Mouse (Mus musculus): ENCODE results near the gene Urb2. TPM values are rescaled to one million over a fixed set of nuclear protein-coding genes. Genes with fewer than 3 reads are reported as not detected.
A peak's percentile ranks its signal among the peaks of the same experiment; 100 is the strongest.

Gene Urb2
- total RNA-seq (2015; ENCODE audit: low replicate concordance) (10.9 and 11.5 TPM in 2 replicates), total RNA-seq (2017; ENCODE audit: low replicate concordance) (8.5 and 10.7 TPM in 2 replicates)

DNA sequence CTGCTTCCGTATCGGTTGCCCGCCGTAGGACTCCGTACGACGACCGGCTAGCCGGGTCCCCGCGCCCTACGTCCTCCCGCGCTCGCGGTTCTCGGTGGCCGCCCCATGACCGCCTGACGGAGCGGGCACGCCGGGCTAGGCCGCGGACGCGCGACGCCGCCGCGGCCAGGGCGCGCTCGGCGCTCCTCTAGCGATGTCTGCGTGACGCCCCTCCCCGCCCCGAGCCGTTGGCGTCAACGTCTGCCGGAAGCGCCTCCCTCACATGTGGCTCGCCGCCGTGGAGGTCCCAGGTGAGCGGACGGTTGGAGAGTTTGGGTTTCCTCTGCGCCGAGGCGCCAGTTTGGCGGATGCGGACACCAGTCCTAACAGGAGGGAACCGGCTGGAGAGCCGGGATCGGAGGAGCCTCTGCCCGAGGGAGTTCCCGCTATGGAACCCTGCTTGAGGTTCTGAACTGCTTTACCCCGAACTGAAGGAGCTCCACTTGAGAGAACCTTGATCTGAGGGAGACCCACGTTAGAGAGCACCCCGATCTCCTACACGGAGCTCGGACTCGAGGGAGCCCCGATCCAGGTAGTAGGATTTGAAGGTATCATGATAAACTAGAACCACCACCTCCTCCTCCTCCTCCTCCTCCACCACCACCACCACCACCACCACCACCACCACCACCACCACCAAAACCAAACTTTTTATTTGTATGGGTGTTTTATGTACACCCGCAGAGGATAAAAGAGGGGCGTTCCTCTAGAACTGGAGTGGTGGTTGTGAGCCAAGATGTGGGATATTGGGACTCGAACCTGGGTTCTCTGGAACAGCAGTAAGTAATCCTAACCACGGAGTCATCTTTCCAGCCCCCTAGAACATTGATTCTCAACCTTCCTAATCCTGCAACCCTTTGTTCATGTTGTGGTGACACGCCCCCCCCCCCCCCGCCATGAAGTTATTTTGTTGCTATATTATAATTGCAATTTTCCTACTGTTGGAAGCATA is at the start of gene Urb2, which contains the start of gene Taf5l:
TSS of gene Urb2 (plus strand) at position 272 of the 991 bp plus-strand sequence.
TSS of gene Taf5l (minus strand) at position 161 of the 991 bp plus-strand sequence.
- peak; percentile 83 for ATAC-seq (replicated peaks; ENCODE audit: low FRiP score, poor library complexity, severe bottlenecking)

DNA sequence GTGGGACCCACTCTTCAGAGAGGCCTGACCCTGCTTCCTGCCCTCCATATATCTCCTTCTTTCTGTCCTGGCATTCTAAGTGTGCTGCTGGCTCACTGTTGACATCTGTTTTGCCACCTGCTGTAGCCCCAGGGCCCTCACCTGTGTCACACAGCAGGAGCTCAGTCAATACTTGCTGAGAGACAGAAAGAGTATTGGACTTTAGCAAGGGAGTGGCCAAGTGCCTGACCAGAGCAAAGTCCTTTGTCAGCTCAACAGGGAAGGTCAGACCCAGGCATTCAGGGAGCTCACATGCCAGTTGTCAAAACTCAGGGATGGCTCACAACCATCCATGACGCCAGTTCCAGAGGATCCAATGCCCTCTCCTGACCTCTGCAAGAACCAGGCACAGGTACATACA is 47.8 kb upstream of the Urb2 start:
- no peak for ATAC-seq (replicated peaks; ENCODE audit: low FRiP score, poor library complexity, severe bottlenecking)

DNA sequence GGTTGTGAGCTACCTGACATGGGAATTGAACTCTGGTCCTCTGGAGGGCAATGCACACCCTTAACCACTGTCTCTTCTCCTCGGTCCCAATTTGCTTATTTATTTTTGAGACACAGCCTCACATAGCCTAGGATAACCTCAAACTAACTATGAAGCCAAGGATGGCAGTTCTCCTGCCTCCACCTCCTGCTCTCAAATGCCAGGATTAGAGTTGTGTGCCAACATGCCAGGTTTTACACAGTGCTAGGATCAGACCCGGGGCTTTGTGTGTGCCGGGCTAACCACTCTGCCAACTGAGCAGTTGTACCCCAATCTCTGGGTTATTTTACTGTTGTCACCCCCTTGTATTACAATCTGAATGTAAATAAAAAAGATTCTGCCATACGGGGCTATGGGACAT is 43.8 kb upstream of the Urb2 start:
- no peak for ATAC-seq (replicated peaks; ENCODE audit: low FRiP score, poor library complexity, severe bottlenecking)

DNA sequence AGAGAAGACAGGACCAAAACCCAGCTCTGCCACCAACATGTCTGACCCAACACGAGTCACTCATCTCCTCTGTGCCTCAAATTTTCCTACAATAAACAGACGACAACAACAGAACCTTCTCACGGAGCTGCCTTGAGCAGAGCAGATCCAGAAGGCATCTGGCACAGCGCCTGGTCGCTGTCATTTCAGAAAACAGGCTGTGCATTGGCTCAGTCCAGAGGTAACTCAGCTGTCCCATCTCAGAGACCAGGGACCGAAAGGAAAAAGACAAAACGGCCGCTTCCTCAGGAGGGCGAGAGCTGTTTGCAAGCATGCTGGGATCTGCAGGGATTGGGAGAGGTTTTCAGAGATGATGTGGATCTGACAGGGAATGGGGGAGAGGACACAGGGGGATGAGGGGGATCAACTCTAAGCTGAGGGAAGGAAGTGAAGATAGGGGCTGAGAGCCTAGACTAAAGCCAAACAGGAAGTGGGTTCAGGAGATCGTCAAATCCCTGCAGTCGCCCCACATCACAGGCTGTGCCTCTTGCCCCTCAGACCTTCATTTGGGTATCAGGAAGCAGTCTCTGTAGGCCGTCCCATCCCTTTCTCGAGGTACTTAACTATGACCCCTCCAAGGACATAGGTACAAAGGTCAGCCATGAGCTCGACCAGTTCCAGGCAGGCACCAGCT is 43.0 kb upstream of the Urb2 start:
- ATAC-seq (replicated peaks; ENCODE audit: low FRiP score, poor library complexity, severe bottlenecking) = no peak

DNA sequence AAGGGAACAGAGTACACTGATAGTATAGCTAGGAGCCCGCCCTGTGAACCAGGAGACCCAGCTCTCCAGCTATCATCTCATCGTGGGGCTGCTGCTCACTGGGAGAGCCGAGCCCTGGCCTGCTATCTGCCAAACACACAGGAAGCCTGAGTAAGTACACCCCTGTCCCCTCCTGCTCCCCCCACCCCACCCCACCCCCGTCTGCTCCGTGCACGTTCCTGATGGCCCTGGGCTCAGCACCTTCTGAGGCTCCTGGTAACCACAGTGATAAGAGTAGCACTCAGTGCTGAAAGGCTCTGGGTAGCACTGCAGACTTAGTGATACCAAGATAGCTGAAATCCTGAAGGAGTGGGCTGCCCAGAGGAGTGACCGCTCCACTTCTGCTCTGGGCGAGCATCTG is 42.4 kb upstream of the Urb2 start:
- ATAC-seq (replicated peaks; ENCODE audit: low FRiP score, poor library complexity, severe bottlenecking) = peak; percentile 67

- no peak for ATAC-seq (replicated peaks; ENCODE audit: low FRiP score, poor library complexity, severe bottlenecking)
These were observed 41.1 kb upstream of the Urb2 start for GRCm38 (mm10) chr8:123980239-123980638.

DNA sequence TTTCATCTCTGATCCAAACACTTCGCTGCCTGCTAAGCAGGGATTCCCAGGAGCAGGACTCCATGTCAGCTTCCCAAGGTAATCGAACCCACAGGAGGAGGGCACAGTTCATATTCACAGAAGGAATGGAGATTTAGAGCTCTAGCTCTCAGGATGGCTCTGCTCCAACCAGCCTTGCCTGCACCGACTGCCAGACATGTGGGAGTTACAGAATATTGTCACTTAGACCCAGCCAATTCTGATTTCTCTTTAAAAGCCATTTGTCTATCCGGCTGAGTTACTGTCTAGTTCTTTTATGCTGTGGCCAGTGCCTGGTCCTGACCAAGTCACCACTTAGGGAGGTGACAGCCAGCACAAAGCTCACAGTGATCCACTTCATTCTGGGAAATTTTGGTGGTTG is 39.6 kb upstream of the Urb2 start:
- ATAC-seq (replicated peaks; ENCODE audit: low FRiP score, poor library complexity, severe bottlenecking) = no peak

DNA sequence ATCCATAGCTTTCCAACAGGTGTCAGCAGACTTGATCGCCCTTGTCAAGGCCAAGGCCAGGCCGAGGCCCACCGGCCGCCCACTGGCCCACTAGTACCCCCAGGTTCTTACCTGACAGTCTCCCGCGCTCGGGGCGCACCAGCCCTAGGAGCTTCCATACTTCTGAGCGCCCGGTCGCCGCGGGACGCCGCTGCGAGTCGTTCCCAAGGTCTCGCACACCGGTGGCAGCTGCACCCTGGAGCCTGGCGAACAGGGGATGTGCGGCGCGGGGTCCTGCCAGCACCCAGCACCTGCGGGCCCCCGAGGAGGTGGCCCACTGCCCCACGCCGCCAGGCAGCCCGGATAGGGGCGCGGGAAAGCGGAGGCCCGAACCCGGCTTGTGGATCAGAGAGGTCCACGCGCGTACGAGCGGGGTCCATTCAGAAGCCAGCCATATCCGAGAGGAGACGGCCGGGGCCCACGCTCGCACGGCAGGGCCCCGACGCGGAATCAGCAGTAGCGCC is 39.0 kb upstream of the Urb2 start:
- ATAC-seq (replicated peaks; ENCODE audit: low FRiP score, poor library complexity, severe bottlenecking) = no peak

GRCm38 (mm10) chr8:123982826-123983400 is 38.4 kb upstream of the Urb2 start, which contains the start of gene Abcb10:
Abcb10 (minus strand) TSS chr8:123983122.
- peak; percentile 69 for ATAC-seq (replicated peaks; ENCODE audit: low FRiP score, poor library complexity, severe bottlenecking)

- ATAC-seq (replicated peaks; ENCODE audit: low FRiP score, poor library complexity, severe bottlenecking) = peak; percentile 83
These were observed 32.7 kb upstream of the Urb2 start for GRCm38 (mm10) chr8:123988605-123989038.

DNA sequence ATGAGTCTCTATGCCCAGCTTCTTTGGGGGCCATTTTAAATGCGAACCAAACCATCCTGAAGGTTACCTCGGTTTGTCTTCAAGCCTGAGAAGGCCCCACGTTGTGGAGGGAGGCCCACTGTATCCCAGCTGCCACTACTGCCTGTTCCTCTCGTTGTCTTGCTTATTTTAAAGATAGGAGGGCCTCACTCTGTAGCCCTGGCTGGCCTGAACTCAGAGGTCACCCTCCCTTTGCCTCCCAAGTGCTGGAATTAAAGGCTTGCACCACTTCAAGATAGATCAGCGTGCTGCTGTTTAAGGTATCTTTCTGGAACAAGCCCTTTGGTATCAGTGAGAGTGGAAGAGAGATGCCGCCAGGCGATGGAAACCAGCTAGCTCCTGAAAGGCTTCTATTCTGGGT is 32.2 kb upstream of the Urb2 start:
- ATAC-seq (replicated peaks; ENCODE audit: low FRiP score, poor library complexity, severe bottlenecking) = peak; percentile 44

- ATAC-seq (replicated peaks; ENCODE audit: low FRiP score, poor library complexity, severe bottlenecking) = peak; percentile 45
These were observed 30.8 kb upstream of the Urb2 start for GRCm38 (mm10) chr8:123990277-123991049.

GRCm38 (mm10) chr8:123992587-123992986 is 28.7 kb upstream of the Urb2 start:
- peak; percentile 50 for ATAC-seq (replicated peaks; ENCODE audit: low FRiP score, poor library complexity, severe bottlenecking)

DNA sequence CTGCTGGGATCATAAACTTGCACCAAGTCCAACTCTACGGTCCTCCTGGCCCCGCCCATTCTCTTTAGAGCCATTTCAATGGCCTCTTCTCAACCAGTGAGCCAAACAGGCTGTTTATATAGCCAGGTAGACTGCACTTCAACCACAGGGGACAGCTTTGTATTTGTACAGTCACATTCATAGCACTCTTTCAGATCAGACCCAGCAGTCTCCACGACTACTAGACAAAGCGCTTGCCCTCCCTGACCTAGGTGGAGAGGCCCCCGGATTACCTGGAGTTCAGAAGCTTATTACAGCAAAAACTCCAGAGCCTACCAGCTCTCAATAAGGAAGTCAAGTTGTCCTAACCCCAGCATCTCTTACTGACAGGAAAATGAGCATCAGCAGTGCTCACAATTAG is 27.7 kb upstream of the Urb2 start:
- no peak for ATAC-seq (replicated peaks; ENCODE audit: low FRiP score, poor library complexity, severe bottlenecking)

- ATAC-seq (replicated peaks; ENCODE audit: low FRiP score, poor library complexity, severe bottlenecking) = no peak
These were observed 27.3 kb upstream of the Urb2 start for GRCm38 (mm10) chr8:123993997-123994396.

GRCm38 (mm10) chr8:123999568-123999967 is 21.7 kb upstream of the Urb2 start:
- no peak for ATAC-seq (replicated peaks; ENCODE audit: low FRiP score, poor library complexity, severe bottlenecking)

GRCm38 (mm10) chr8:124002546-124003108 is 18.7 kb upstream of the Urb2 start:
- no peak for ATAC-seq (replicated peaks; ENCODE audit: low FRiP score, poor library complexity, severe bottlenecking)

DNA sequence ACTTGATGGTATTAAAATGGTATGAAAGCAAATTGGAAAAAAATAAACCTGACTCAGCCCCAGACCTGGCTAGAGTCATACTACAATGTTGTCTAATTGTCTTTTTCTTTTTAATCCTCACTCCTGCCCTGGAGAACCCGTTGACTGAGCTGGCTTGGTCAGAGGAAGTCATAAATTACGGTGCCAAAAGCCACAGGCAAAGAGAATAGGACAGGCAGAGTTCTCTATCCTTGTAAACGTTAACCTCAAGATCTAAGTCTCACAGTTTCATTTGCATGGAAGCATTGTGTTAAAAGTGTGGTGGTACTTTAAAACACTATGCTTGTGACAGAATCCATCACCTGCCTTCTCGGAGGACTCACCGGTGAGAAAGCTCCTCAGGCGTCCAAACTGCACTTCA is 13.5 kb upstream of the Urb2 start:
- ATAC-seq (replicated peaks; ENCODE audit: low FRiP score, poor library complexity, severe bottlenecking) = no peak

- ATAC-seq (replicated peaks; ENCODE audit: low FRiP score, poor library complexity, severe bottlenecking) = no peak
These were observed 9.7 kb upstream of the Urb2 start for GRCm38 (mm10) chr8:124011580-124011979.
